Mouse (Mus musculus) C2C12 (cell line): ENCODE results near the gene Ece2. TPM values are rescaled to one million over a fixed set of nuclear protein-coding genes. Genes with fewer than 3 reads are reported as not detected.
A peak's percentile ranks its signal among the peaks of the same experiment; 100 is the strongest.

ENCODE experiments used
- H3K27me3 ChIP-seq: one replicate; pipeline ENCODE4 v1.6.1; 2011; ENCODE audit not compliant: control insufficient read depth, insufficient read depth, insufficient read length
- H3K36me3 ChIP-seq: one replicate; pipeline ENCODE4 v1.6.1; 2011; ENCODE audit not compliant: control insufficient read depth, insufficient read depth
- H3K4me3 ChIP-seq: one replicate; pipeline ENCODE4 v1.5.1; 2011; ENCODE audit warnings: mild to moderate bottlenecking, control low read depth; ENCODE audit not compliant: poor library complexity, insufficient read depth, severe bottlenecking
- H3K79me2 ChIP-seq: one replicate; pipeline ENCODE4 v1.6.1; 2011; ENCODE audit not compliant: control insufficient read depth, insufficient read depth
- H3K79me3 ChIP-seq: one replicate; pipeline ENCODE4 v1.6.1; 2011; ENCODE audit warnings: low read depth, control low read depth
- H3ac ChIP-seq: one replicate; pipeline ENCODE3; 2011; ENCODE audit warnings: low read depth; ENCODE audit not compliant: control insufficient read depth, insufficient read length
- CEBPB ChIP-seq: IDR thresholded peaks from one replicate; pipeline ENCODE4 v1.6.1; 2011; ENCODE audit warnings: low read depth, mild to moderate bottlenecking, control low read depth, moderate library complexity
- CTCF ChIP-seq: IDR thresholded peaks from one replicate; pipeline ENCODE4 v1.5.1; 2011; ENCODE audit not compliant: control insufficient read depth, insufficient read depth, insufficient read length
- FOSL1 ChIP-seq: IDR thresholded peaks from one replicate; pipeline ENCODE4 v1.8.0; 2011; ENCODE audit warnings: mild to moderate bottlenecking, low read length; ENCODE audit not compliant: poor library complexity, insufficient read depth, severe bottlenecking
- MAX ChIP-seq: IDR thresholded peaks from one replicate; pipeline ENCODE4 v1.6.1; 2011; ENCODE audit warnings: mild to moderate bottlenecking, control low read depth
- MYOD1 ChIP-seq: IDR thresholded peaks from one replicate; pipeline ENCODE4 v1.6.1; 2011; ENCODE audit warnings: low read depth; ENCODE audit not compliant: control insufficient read depth, insufficient read length
- MYOG ChIP-seq: IDR thresholded peaks from one replicate; pipeline ENCODE4 v1.6.1; 2011; ENCODE audit not compliant: control insufficient read depth, insufficient read length; ENCODE audit errors: extremely low read depth
- USF1 ChIP-seq: IDR thresholded peaks from one replicate; pipeline ENCODE4 v1.6.1; 2011; ENCODE audit warnings: low read depth, mild to moderate bottlenecking, control low read depth, moderate library complexity
- polyA plus RNA-seq: library from polyadenylated mRNA; unstranded; fragments of >200 nt; fragmentation: generic; extraction: Trizol; gene quantifications from one replicate; pipeline ENCODE4 v1.2.1, GENCODE M21; 2012; ENCODE audit warnings: missing spikeins

The Ece2 gene
- polyA plus RNA-seq, 1 experiment = 5.0 TPM

DNA sequence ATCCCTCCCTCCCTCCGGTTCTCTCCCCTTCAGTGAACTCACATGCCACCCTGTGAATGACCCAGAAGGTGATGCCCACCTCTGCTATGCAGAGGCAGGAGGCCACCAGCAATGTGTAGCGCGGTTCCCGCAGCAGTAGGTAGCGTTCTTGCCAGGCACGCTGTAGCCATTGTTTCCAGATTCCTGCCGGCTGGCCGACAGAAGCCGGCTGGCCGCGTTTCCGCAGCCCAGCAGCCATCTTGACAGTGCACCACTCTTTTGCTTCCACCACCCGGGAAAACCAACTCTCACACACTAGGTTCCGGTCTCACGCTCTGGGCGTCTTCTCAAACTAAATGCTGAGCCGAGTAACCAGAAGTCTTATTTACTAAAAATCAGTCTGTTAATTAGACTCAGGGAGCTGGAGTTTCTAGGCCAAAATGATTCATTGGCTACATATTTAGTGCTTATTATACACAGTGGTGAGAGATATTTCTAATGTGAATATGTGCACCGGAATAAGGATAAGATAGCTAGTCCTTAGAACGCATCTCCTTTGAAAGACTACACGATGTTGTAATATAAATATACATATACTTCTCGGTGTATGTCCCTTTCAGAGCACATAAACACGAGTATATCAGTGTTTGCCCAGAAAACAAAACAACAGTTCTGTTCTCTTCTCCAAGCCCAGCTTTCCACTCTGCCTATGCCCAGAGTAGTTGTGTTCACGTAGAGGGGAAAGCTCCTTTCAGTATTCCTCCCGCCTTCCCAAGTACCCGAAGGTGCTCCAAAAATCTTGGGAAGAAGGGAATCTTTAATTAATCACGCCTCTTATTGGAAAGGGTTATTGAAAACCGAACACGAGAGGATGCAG lies 18.9 kb upstream of the Ece2 start:
- Histone ChIP-seq H3K79me2 (peaks cover 40% of the 10 kb centered on the region), H3K79me3 (peaks cover 13% of the 10 kb centered on the region), H3ac (peak overlapping the region; percentile 100), H3K4me3 (peak overlapping the region; percentile 75), H3K27me3 (no peaks in the 10 kb centered on the region), H3K36me3 (peaks cover 24% of the 10 kb centered on the region)
- TF ChIP-seq MYOG = no peak
- TF ChIP-seq MAX = peak; percentile 95

DNA sequence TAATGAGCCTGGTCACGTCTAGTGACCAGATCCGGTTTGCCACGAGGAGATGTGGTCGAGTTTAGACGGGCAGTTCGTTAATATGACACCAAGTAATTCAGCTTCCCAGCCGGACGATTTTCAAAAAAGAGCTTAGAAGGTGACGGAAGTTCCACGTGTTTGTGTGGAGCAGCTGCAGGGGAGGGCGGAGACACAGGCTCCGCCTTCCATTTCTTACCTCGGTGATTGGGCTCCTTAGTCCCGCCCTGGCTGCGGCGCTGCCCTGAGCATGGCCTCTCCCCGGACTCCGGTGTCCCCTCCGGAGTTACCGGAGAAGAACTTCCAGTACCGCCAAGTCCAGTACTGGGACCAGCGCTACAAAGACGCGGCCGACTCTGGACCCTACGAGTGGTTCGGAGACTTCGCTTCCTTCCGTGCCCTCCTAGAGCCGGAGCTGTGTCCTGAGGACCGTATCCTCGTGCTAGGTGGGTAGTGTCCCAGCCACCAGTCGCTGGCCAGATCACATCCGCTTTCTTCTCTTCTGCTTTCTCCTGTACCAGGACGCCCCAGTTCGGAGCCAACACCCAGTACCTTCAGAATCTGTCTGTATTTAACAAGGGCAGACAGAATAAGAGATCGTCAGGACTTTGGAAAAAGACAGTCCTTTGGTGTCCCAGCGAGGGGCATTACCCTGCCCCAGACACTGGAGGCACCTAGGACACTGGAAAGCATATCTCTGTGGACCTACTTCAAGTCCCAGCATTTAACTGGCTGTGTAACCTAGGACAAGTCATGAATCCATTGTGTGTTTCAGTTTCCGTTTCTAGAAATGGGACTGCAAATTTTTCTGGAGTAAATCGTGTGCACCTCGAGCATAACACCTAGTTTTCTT lies 18.0 kb upstream of the Ece2 start, which contains the start of the genes Eef1akmt4, Gm49333 and Alg3:
TSS of gene Eef1akmt4 (plus strand) at position 237 of the 871 bp plus-strand sequence.
TSS of gene Gm49333 (plus strand) at position 254 of the 871 bp plus-strand sequence.
TSS of gene Alg3 (minus strand) at position 379 of the 871 bp plus-strand sequence.
- TF ChIP-seq MAX (peak; percentile 98), CEBPB (no peak), MYOD1 (peak; percentile 69)
- peaks cover 40% of the 10 kb centered on the region for H3K79me2 ChIP-seq
- H3ac ChIP-seq = peak within 1 kb of the TSS; percentile 100

DNA sequence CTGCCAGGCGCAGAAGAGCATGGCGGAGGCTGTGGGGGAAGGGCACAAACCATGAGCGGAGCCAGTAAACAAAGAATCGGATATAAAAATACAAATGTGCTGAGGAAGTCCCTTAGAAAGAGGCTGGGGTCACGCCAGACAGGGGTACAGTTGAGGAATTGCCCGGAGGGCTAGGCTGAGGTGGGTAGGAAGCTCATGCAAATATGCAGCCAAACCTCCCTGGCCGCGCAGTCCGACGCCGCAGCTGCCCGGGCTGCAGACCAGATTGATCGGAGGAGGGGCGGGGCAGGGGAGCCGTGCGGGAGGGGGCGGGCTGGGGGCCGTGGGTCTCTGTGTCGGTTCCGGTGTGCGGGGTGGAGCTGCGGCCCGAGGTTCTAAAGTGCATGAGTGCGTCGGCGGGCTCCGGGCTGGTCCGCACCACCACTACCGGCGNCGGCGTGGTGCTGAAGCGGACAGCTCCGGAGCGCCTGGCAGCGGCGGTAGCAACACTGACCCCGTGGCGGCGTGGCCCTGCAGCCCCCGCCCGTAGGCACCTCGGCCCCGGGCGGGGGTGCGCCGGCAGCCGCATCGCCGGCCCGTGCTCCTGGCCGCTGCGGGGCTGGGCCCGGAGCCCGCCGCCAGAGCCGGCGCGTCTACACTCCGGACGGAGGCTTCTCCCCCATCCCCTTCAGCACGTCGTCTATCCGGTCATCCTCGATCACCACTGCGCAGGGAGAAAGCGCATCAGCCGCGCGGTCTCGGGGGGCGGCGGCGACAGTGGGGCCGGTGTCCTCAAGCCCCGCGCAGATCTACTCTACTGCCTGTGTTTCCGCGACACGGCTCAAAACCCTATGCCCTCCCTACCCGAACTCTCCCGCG lies 9.9 kb upstream of the Ece2 start:
- Histone ChIP-seq H3K79me3 (no peaks in the 10 kb centered on the region), H3K36me3 (peaks cover 9% of the 10 kb centered on the region), H3K27me3 (no peaks in the 10 kb centered on the region), H3ac (no peak overlapping the region), H3K4me3 (no peak overlapping the region), H3K79me2 (no peaks in the 10 kb centered on the region)
- TF ChIP-seq CTCF (no peak), MYOD1 (no peak), CEBPB (no peak), FOSL1 (no peak), USF1 (no peak), MAX (no peak), MYOG (no peak)

More for the DNA sequence above, 18.0 kb upstream of the Ece2 start, which contains the start of the genes Eef1akmt4, Gm49333 and Alg3:
- H3K27me3 ChIP-seq = no peaks in the 10 kb centered on the region
- H3K79me3 ChIP-seq = peaks cover 13% of the 10 kb centered on the region
- peaks cover 16% of the 10 kb centered on the region for H3K36me3 ChIP-seq
- H3K4me3 ChIP-seq = peak within 1 kb of the TSS; percentile 75

DNA sequence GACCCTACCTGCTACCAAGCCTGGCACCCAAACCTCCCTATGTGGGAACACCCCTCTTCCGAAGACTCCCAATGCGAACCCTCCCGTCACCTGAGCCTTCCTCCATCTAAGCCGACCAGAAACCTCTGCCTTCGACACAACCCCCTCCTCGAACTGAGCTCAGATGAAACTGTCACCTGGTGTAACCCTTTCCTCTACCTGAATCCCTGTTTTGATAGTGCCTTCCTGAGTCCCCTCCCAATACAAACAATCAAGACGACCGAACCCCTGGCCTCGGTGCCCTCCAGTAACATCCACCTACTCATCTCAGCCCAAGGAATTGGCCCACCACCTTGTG lies 9.3 kb upstream of the Ece2 start:
- Histone ChIP-seq H3K79me2 (no peaks in the 10 kb centered on the region), H3K79me3 (no peaks in the 10 kb centered on the region), H3K4me3 (peak overlapping the region; percentile 50), H3K27me3 (no peaks in the 10 kb centered on the region), H3K36me3 (peaks cover 9% of the 10 kb centered on the region), H3ac (no peak overlapping the region)
- no peak for TF ChIP-seq FOSL1
- no peak for TF ChIP-seq MYOG
- TF ChIP-seq MAX = no peak

DNA sequence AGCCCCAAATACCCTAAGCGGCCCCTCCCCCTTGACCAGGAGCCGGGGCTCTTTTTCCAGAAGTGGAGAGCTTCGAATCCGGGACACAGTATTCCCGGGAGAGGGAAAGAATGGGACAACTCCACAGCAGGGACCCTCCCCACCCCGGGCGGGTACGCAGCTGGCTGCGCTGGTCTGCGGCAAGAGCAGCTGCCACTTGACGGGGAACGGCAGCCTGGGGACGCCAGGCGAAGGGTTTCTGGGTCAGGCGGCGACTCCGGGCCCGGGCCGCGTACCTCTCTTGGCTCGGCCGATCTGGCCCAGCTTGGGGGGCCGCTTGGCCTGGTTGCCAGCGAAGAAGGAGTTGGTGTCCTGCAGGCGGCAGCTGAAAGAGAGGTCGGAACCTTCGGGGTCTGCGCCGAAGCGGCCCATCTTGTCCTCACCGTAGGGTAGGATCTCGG lies 8.9 kb upstream of the Ece2 start:
- TF ChIP-seq MAX (no peak), MYOD1 (no peak), MYOG (no peak), FOSL1 (no peak), CTCF (no peak), USF1 (no peak)
- Histone ChIP-seq H3K79me2 (no peaks in the 10 kb centered on the region), H3K36me3 (peaks cover 9% of the 10 kb centered on the region), H3K4me3 (peak overlapping the region; percentile 50), H3K27me3 (no peaks in the 10 kb centered on the region), H3K79me3 (no peaks in the 10 kb centered on the region), H3ac (peak overlapping the region; percentile 58)
